Mouse (Mus musculus) forelimb bud, embryonic 11.5 days (tissue): ENCODE measurements around the gene Edil3.
A peak's percentile ranks its signal among the peaks of the same experiment; 100 is the strongest.

Source experiments
- DNase-seq: peaks from one replicate; pipeline ENCODE4 v3.0.0-alpha.2; 2012; ENCODE audit warnings: low read depth, low spot score

Edil3 gene

GRCm38 (mm10) chr13:89253990-89254642 lies 432.8 kb downstream of the Edil3 start:
- DNase-seq: no peak

DNA sequence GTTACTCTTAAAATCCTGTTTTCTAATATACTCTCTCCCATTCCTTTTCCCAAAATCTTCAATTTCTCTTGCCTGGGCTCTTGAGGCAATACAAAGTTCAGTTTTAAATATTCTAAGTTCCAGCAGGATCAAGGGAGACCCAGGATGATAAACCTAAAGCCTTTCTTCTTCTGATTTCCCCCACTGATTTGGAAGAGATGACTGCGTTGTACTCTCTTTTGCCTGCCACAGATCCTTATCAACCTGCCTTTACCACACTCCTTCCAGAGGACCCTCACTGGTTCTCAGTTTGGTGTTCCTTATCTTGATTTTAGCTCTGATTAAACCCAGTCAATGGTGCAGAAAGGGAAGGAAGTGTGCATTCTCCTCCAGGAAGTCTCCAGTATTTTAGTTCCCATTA lies 435.6 kb downstream of the Edil3 start:
- DNase-seq: no peak

GRCm38 (mm10) chr13:89286696-89287305 lies 465.5 kb downstream of the Edil3 start:
- DNase-seq: no peak

GRCm38 (mm10) chr13:89288201-89288600 lies 466.9 kb downstream of the Edil3 start:
- no peak for DNase-seq

DNA sequence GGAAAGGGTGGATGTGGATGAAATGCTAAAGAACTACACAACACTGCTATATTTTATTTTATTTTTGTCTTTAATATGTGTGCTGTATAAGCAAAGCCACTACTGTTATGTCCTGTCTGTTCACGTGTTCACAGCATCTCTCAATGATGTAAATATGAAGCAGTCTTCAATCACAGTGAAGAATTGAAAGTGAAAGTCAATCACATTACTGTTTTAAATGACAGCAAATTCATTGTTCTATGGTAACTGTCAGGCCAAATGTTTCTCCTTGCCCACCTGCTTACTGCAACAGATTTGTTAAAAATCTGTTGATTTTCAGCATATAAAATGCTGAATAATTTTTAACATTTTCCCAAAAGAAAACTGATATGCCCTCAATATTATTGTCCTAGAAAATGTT lies 499.9 kb downstream of the Edil3 start:
- DNase-seq: no peak

DNA sequence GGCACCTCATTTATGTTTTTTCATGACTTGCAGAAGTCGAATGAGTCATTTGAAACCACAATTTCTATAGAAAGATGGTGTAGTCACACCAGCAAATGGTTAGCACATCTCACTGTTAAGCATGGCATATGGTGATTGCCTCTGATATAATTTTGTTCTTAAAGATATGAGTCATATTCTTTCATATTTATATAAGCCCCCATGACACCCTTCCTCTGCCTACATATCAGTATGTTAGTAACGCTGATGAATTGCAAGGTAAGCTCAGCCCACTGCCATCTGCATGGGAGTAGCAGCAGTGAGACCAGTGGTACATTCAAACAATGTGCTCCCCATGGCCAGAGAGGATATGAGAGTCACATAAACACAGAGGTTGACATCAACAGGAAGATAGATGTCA lies 503.0 kb downstream of the Edil3 start:
- DNase-seq: no peak

DNA sequence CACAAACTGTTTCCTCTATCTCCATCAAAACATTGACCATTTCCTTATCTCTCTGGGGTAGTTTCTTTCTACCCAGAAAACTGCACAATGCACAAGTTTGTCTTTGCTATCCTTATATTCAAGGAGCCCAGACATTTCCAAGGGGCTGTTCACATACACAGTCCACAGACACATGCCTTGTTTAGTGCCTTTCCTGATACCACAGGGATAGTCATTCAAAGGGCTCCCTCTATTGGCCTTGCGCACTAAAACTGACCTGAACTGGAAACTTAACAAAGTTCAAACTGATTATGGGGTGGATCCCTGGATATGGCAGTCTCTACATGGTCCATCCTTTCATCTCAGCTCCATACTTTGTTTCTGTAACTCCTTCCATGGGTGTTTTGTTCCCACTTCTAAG lies 513.2 kb downstream of the Edil3 start:
- DNase-seq: peak; percentile 28

DNA sequence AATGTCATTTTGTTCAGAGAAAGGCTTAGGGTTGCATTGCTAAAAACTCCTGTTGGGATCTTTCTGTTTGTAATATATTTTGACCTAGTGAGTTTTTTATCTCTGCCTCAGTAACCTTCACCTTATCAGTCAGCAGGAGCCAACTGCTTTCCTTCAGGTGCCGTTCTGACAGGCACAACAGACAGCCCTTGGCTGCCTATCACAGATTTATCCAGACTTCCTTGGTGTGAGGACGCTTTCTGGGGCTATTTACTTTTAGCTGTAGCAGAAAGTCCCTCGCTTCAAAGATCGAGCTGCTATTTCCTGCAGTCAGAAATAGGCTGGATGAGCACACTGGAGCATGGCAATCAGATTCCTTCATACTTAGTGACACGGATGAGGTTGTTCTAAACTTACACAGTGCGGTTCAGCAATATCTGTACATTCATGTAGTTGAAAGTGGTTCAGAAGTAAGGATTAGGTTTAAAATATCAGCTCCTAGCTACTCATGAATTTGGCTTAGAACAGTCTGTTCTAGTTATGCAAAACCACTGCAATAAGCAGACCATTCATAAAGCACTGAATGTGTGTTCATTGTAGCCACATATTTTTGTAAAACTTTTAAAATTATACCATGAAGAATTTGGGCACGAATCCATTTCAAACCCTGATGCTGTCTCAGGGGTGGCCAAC lies 514.8 kb downstream of the Edil3 start:
- DNase-seq: no peak

GRCm38 (mm10) chr13:89339055-89339454 lies 517.8 kb downstream of the Edil3 start:
- DNase-seq: no peak

DNA sequence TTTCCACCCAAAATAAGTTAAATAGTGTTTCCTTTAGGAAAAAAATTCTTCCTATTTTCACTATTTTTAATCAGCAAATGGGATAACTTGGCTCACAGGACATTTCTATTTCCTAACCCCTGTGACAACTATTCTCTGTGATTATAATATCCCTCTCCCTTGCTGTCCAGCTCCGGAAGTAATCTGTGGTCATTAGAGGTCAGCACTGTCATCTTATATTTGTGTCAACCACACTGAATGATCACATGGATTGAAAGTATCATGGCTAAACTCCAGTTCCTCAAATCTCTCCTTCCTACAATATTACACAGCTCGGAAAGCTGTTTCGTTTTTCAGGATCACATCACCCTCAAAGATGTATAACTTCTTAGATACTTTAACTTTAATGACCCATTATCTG lies 518.5 kb downstream of the Edil3 start:
- no peak for DNase-seq

DNA sequence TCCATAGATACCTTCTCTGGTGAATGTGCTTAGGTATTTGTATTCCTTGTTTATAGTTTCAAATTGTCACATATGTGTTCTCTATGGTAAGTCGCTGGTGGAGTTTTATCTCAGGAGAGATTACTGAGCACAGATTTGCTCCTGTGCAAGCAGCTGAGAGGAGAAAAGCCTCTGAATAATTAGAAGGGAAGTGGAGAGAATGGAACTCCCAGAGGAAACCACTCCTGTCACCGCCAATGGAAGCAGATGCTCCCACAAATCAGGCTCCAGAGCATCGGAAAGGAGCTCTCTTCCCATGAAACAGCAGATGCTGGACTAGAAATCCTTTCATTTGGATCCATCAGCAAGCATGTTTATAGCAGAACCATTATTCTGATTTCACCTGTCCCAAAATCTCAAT lies 534.0 kb downstream of the Edil3 start:
- no peak for DNase-seq

DNA sequence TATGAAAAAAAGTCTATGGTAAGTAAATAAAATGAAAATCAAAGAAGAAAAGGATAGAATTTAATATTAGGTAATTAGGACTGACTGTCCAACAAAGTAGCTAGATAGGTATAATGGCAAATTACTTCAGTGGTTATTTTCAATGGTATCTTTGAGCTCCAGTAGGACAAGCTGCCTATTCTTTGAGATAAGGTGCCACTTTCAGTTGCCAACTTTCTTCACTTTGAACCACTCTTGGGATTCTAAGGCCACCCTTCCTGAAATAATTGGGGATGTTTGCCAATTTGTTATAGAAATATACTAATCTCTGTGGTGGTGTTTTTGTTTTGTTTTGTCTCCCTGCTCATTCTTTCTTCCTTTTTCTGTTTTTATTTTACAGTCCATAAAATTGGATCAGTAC lies 537.1 kb downstream of the Edil3 start:
- no peak for DNase-seq

- DNase-seq: no peak
These were observed 541.0 kb downstream of the Edil3 start for GRCm38 (mm10) chr13:89362274-89362673.

DNA sequence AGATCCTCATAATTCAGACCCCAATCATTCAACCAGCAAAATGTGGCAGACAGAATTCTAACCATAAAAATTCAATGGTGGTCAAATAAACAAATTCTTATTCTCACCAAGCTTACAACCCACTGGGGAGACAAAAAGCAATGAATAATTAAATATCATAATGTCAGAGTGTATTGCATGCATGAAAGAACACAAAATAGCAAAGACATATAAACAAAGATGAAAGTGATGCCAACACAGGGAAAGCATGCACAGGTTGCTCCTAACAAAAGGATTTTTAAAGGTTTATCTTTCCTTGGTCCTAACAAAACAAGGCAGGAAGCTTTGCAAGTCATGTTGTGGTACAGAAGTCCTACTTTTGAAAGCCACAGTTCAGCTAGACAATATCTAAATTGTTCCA lies 550.0 kb downstream of the Edil3 start:
- no peak for DNase-seq

GRCm38 (mm10) chr13:89371656-89372240 lies 550.5 kb downstream of the Edil3 start:
- DNase-seq: no peak
